Mouse (Mus musculus) heart, postnatal 0 days (tissue): ENCODE measurements at regions not wholly inside any gene's neighbourhood (a gene's known extent, or its start where the extent isn't known, plus 50 kb on each side); places are given as distances from the start of the nearest gene placed in this dataset.

Experiments
- ATAC-seq: fragments of 200-750 bp; cut with Nextera tagmentation; 2 replicates; pipeline ENCODE4 v1.8.0; 2017; ENCODE audit warnings: low read depth, moderate number of reproducible peaks, moderate library complexity; ENCODE audit not compliant: insufficient read depth
- DNase-seq: peaks from one replicate; pipeline ENCODE4 v3.0.0-alpha.2; 2016; ENCODE audit warnings: low spot score
- H3K27ac ChIP-seq: fragments of 300-500 bp; sonication (generic); 2 replicates; pipeline ENCODE4 v1.5.1; 2014; ENCODE audit warnings: low read depth, mild to moderate bottlenecking
- H3K27me3 ChIP-seq: fragments of 300-500 bp; sonication (generic); 2 replicates; pipeline ENCODE4 v1.6.1; 2014; ENCODE audit warnings: low read length, mixed read lengths; ENCODE audit not compliant: control insufficient read depth, insufficient read depth
- H3K36me3 ChIP-seq: fragments of 300-500 bp; sonication (generic); replicated peaks from 2 replicates; pipeline ENCODE4 v1.6.1; 2014; ENCODE audit warnings: low read length, mixed read lengths; ENCODE audit not compliant: control insufficient read depth, insufficient read depth
- H3K4me1 ChIP-seq: fragments of 300-500 bp; sonication (generic); 2 replicates; pipeline ENCODE4 v1.6.1; 2014; ENCODE audit warnings: antibody characterized with exemption; ENCODE audit not compliant: control insufficient read depth, insufficient read depth
- H3K4me2 ChIP-seq: fragments of 300-500 bp; sonication (generic); 2 replicates; pipeline ENCODE4 v1.6.1; 2014; ENCODE audit warnings: low read depth, mild to moderate bottlenecking, low read length, moderate library complexity
- H3K4me3 ChIP-seq: fragments of 300-500 bp; sonication (generic); 2 replicates; pipeline ENCODE4 v1.5.1; 2014; ENCODE audit warnings: low read depth, low read length
- H3K9ac ChIP-seq: fragments of 300-500 bp; sonication (generic); replicated peaks from 2 replicates; pipeline ENCODE4 v1.6.1; 2014; ENCODE audit warnings: low read depth, low read length, mixed read lengths
- H3K9me3 ChIP-seq: fragments of 300-500 bp; sonication (generic); replicated peaks from 2 replicates; pipeline ENCODE4 v1.6.1; 2016; ENCODE audit warnings: low read length; ENCODE audit not compliant: control insufficient read depth
- CTCF ChIP-seq: IDR thresholded peaks from 2 replicates; pipeline ENCODE4 v1.5.1; 2016; ENCODE audit warnings: antibody characterized with exemption, control low read depth, low read depth
- EP300 ChIP-seq: IDR thresholded peaks from 2 replicates; pipeline ENCODE4 v1.6.1; 2016; ENCODE audit warnings: antibody characterized with exemption, low read depth
- WGBS: fragments of 180-500 bp; shearing (Covaris S2); extraction: QIAGEN DNeasy Blood & Tissue Kit; methylation state at CpG from one replicate; pipeline ENCODE4 v1.1.7; 2014; 5-methylcytosine and 5-hydroxymethylcytosine counted together

DNA sequence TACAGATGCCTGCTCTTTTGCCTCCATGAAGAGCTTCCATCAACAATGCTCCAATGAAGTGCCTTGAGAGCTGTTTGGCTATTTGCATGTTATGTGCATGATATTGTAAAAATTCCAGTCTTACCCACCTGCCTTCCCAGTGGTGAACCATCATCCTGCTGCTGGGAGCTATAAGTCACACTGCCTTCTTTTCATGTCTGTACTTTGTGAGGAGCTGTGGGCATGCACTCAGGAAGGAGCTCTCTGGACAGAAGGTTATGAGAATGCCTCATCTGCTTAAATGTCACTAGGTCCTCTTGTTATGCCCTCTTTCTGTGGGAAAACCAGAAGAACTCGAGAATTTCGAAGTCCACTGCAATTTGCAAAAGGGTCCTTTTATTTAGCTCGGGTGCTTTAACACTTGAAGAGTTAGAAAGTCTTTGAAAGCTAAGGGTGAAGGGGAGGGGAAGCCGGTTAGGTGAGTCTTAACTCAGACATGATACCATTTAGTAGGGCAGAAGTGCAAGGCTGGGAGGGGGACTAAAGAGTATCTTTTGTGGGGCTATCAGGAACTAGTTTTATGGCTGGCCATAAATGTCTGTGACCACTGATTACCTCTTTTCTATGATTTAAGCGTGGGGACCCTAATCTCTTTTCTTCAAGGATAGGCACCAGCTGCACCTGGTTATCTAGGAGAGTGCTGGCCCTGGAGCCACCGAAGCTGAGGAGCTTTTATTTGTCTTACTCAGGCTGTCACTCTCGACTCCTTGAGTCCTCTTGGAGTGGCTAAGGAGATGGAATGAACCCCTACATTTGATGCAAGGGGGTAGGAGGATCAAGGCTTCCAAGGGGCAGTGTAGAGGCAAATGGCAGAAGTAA, 144.8 kb downstream of the Csl start:
- Histone ChIP-seq H3K27ac (no peak overlapping the region), H3K27me3 (no peaks in the 10 kb centered on the region), H3K36me3 (no peaks in the 10 kb centered on the region), H3K4me1 (no peaks in the 10 kb centered on the region), H3K9me3 (0 out of 2 replicates have a peak, but pooled peaks cover 7% of the 10 kb centered on the region), H3K9ac (no peak overlapping the region), H3K4me2 (no peak overlapping the region), H3K4me3 (no peak overlapping the region)
- TF ChIP-seq EP300 (no peak), CTCF (no peak)
- no peak for DNase-seq
- no peak for ATAC-seq
- 47% methylated on average over 7 of the region's 7 CpGs for WGBS

DNA sequence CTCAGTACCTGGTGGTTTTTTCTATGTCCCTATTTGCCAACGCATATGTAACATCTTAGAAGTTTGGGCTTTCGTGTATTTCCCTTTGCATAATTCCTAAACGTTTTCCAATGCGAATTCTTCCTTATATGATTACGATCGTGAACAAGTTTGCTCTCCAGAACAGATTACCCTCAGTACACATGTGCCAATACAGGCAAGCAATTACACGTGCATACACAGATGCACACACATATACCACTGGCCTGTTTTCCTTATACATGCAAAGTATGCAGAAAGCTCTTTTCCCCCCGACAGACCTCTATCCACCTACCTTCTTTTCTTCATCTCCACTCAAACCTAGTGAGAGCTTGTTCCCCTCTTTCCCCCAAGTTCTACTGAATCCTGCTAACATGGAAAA, 144.1 kb downstream of the Csl start:
- no peaks in the 10 kb centered on the region for H3K4me1 ChIP-seq
- ATAC-seq (no peak), DNase-seq (no peak)
- no peak overlapping the region for H3K9ac ChIP-seq
- H3K36me3 ChIP-seq, result no peaks in the 10 kb centered on the region
- H3K4me2 ChIP-seq, result no peak overlapping the region
- no peak overlapping the region for H3K27ac ChIP-seq
- 0 out of 2 replicates have a peak, but pooled peaks cover 7% of the 10 kb centered on the region for H3K9me3 ChIP-seq
- no peak overlapping the region for H3K4me3 ChIP-seq
- no peaks in the 10 kb centered on the region for H3K27me3 ChIP-seq
- TF ChIP-seq CTCF (no peak), EP300 (no peak)
- WGBS, result 82% methylated on average over 8 of the region's 8 CpGs

DNA sequence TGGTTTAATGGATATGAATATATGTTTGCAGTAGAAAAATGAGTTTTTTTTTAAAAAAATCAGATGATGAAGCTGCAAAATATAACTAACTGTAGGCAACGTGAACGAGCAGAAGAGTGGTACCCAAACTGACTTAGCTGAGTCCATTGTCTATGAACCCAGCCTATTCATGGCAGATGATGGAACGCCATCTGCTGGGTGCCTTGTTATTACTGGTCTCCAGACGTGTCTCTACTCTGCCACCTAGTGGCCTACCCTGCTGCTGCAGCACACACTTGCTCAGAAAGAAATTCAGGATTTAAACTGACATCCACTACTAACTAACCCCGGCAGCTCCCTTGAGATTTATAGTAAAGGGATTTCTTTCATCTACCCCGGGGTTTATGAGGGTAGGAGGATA, 143.7 kb downstream of the Csl start:
- H3K9me3 ChIP-seq, result 0 out of 2 replicates have a peak, but pooled peaks cover 7% of the 10 kb centered on the region
- no peaks in the 10 kb centered on the region for H3K4me1 ChIP-seq
- no peak overlapping the region for H3K9ac ChIP-seq
- DNase-seq, result peak; percentile 80
- no peak overlapping the region for H3K4me3 ChIP-seq
- WGBS, result 14% methylated on average over 6 of the region's 6 CpGs
- ATAC-seq, result no peak; the same call in 1 of the 2 replicates
- TF ChIP-seq EP300, result no peak
- peak; percentile 100 for TF ChIP-seq CTCF
- H3K27me3 ChIP-seq, result no peaks in the 10 kb centered on the region
- H3K4me2 ChIP-seq, result no peak overlapping the region
- H3K27ac ChIP-seq, result no peak overlapping the region
- H3K36me3 ChIP-seq, result no peaks in the 10 kb centered on the region

DNA sequence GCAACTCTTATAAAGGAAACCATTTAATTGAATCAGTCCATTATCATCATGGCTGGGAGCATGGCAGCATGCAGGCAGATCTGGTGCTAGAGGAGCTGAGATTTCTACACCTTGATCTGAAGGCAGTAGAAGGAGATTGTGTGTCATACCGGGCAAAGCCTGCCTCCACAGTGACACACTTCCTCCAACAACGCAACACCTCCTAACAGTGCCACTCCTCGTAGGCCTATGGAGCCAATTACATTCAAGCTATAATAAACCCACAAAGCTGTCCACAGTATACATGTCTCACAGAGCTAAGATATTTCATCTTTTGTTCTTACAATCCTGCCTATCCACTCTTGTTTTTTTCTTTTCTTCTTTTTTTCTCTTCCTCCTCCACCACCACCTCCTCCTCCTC, 141.8 kb downstream of the Csl start:
- Histone ChIP-seq H3K4me2 (no peak overlapping the region), H3K9me3 (0 out of 2 replicates have a peak, but pooled peaks cover 6% of the 10 kb centered on the region), H3K4me3 (no peak overlapping the region), H3K9ac (no peak overlapping the region), H3K27me3 (no peaks in the 10 kb centered on the region), H3K36me3 (no peaks in the 10 kb centered on the region), H3K27ac (no peak overlapping the region), H3K4me1 (no peaks in the 10 kb centered on the region)
- TF ChIP-seq CTCF, result no peak
- TF ChIP-seq EP300, result no peak
- 77% methylated on average over 3 of the region's 3 CpGs for WGBS
- DNase-seq (no peak), ATAC-seq (no peak)

DNA sequence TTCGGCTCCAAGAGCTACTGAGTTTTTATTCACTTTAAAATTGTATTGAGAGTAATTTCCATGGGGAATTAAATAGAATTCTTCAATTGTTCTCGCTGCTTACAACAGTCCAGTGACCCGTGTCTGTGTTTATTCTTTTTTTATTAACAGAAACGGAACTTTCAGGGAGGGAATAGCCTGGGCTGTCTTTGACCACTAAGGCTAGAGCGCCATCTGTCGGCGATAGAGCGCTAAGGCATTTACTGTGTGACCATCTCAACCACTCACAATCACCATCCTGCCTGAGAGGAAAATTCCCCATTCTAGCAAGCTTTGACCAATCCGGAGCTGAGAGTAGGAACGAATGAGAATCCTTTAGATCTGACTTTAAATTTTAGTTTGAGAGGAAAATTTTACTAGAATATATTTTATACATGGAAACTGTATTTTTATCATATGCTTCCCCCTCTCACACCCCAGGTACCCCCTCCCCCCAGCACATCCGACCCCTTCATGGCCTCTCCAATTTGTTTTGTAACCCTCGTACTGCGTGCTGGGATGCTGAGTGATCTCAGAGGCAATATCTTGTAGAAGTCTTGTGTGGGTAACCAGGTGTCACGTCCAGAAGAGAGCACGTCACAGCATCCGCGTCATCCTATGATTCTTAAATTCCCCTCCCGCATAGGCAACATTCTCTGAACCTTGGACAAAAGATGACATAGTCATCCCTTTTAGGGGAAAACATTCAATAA, 139.9 kb downstream of the Csl start:
- WGBS, result 49% methylated on average over 18 of the region's 18 CpGs
- peak overlapping the region; percentile 16; the same call in 1 of the 2 replicates for H3K4me3 ChIP-seq
- peak; percentile 84 for TF ChIP-seq CTCF
- TF ChIP-seq EP300, result no peak
- ATAC-seq (peak; percentile 60), DNase-seq (peak; percentile 62)
- H3K9ac ChIP-seq, result no peak overlapping the region
- H3K4me1 ChIP-seq, result no peaks in the 10 kb centered on the region
- H3K27ac ChIP-seq, result no peak overlapping the region
- peak overlapping the region; percentile 28; the same call in 1 of the 2 replicates for H3K4me2 ChIP-seq
- H3K36me3 ChIP-seq, result no peaks in the 10 kb centered on the region
- H3K27me3 ChIP-seq, result no peaks in the 10 kb centered on the region
- H3K9me3 ChIP-seq, result no peaks in the 10 kb centered on the region
